Mouse (Mus musculus): ENCODE measurements around the gene Slc7a1.

The Slc7a1 gene

GRCm38 (mm10) chr5:148399660-148400443 lies at the start of gene Slc7a1:
Gene Slc7a1 (minus strand): TSS chr5:148399904.
- 2% methylated on average over 52 of the region's 52 CpGs for WGBS

- 87% methylated on average over 2 of the region's 2 CpGs for WGBS
Observed at GRCm38 (mm10) chr5:148444974-148445373, 45.3 kb upstream of the Slc7a1 start.

DNA sequence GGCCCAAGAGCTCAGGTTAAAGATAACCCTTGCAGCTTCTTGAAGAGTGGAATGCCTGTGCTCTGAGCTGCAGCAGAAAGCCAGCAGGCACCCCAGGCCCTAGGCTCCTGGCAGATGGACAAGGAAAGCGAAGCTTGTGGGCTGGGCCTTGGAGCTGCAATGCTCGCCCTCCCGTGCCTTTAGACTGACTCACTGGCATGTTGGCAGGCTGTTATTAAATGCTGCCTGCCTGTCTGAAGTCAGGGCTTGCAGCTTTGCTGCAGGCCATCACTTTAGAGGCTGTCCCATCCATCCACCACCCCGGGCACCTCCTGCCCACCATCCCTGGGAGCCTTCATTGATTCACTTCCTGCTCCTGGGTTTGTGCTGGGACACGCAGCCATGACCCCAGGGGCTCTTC lies 44.0 kb upstream of the Slc7a1 start:
- WGBS, result 65% methylated on average over 5 of the region's 5 CpGs

DNA sequence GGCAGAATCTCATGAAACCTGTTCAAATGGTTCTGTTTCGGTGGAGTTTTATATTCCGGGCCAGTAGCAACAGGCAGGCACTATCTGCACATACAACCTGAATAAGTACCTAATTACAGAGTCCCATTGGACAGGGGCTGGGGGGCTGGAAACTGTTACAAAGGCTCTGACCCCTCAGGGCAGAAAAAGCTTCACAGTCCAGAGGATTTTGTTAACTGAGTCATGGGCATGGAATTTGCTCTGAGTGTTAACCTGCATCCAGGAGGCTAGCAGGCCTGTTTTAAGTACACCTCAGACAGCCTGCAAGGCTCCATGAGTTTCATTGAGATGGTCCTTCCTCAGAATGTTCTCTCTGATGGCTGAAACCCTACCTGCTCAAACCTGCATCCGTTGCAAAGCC lies 36.0 kb upstream of the Slc7a1 start:
- WGBS, result 76% methylated on average over 3 of the region's 3 CpGs

DNA sequence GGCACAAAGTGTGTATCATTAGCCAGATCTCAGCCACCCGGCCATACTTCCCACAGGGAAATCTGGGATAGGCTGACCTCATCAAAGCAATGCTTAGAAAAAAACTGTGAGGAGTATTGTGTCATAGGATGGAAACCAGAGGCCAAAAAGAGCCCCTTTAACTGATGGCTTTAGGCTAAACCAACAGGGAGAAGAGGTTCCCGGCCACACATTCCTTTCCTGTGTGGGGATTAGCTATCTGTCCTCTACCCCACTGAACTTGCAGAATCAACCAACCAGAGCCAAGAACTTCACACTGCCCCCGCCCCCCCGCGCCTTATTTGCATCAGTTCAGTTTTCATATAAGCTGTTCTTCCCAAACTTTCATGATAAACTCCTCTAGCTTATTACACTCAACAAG lies 32.4 kb upstream of the Slc7a1 start:
- 83% methylated on average over 5 of the region's 5 CpGs for WGBS

- WGBS, result 82% methylated on average over 4 of the region's 4 CpGs
Observed at GRCm38 (mm10) chr5:148428846-148429245, 29.1 kb upstream of the Slc7a1 start.

DNA sequence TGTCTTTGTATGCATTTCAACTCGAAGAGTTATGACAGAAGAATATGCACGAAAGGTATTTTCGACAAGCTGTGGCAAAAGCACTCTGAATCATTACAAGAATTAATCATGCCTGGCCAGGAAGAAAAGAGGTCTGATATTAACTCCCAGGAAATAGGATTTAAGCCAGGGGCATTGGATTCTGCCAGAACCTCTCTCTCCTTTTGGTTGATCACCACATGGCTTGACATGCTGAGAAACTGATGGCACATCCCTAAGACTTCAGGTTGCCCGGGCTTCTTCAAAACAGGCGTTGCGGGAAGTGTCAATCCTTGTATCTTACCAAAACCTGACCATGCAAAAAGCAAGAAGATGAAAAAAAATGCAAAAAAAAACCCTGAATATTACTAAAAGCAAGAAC lies 25.4 kb upstream of the Slc7a1 start:
- WGBS, result 79% methylated on average over 6 of the region's 6 CpGs

- 77% methylated on average over 2 of the region's 2 CpGs for WGBS
Observed at GRCm38 (mm10) chr5:148421326-148421725, 21.6 kb upstream of the Slc7a1 start.

GRCm38 (mm10) chr5:148419112-148419526 lies 19.4 kb upstream of the Slc7a1 start:
- 36% methylated on average over 9 of the region's 9 CpGs for WGBS

- WGBS, result 90% methylated on average over 9 of the region's 9 CpGs
Observed at GRCm38 (mm10) chr5:148418436-148418835, 18.7 kb upstream of the Slc7a1 start.

GRCm38 (mm10) chr5:148417756-148418155 lies 18.1 kb upstream of the Slc7a1 start:
- 100% methylated on average over 1 of the region's 1 CpGs for WGBS

DNA sequence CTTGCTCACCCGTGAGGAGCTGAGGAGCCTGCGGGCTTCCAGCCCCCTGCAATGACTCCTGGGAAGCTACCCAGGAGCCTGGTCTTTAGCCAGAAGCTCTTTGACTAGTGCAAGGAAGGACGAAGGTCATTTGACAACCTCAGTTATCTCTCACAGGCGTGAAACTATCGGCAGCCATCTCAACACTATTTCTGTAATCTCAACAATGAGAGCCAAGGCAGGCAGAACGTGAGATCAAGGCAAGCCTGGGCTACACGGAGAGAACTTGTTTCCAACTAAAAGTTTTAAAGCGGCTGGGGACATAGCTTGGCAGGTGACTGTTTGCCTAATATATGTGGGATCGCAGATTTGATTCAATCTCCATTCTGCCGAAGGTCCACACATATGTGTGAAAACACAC lies 16.8 kb upstream of the Slc7a1 start:
- WGBS, result 78% methylated on average over 10 of the region's 10 CpGs

DNA sequence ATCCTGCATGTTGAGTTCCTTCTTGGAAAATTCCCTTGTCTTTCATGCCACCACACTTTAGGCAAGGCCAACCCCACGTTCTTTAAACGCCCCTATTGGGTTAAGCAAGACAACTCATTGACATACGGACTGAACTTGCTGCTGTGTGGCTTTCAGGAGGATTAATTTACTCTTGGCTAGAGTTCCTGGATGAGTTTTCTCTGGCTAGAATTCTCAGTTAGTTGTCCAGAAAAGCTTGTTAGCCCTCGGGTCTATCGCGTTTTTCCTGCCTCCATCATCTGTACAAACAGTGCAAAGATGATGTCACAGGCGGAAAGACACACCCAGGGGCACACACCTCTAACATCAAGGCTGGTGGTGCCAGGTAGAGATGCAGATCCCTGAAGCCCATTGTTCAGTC lies 14.5 kb upstream of the Slc7a1 start:
- WGBS, result 41% methylated on average over 7 of the region's 7 CpGs

GRCm38 (mm10) chr5:148412504-148412903 lies 12.8 kb upstream of the Slc7a1 start:
- WGBS, result 96% methylated on average over 4 of the region's 4 CpGs

DNA sequence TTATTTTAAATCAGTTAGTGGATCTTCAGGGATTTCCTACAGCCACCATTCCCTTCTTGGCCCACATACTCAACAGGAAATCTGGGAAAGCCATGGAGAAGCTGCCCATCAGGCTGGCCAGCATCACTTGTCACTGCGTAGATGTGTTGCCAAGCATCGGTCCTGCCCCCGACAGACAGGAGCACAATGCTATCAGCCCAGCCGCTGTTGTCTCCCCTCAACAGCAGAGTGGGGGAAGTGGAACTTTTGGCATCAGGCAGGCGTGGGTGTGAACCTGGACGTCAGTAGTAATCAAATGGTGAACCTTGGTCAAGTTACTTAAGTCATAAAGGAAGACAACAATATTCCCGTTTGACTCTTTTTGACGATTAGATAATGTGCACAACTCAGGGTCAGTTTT lies 9.8 kb upstream of the Slc7a1 start:
- WGBS, result 84% methylated on average over 8 of the region's 8 CpGs

GRCm38 (mm10) chr5:148406913-148407312 lies 7.2 kb upstream of the Slc7a1 start:
- WGBS, result 96% methylated on average over 2 of the region's 2 CpGs

- WGBS, result 95% methylated on average over 7 of the region's 7 CpGs
Observed at GRCm38 (mm10) chr5:148404548-148404947, 4.8 kb upstream of the Slc7a1 start.

- WGBS, result 34% methylated on average over 4 of the region's 4 CpGs
Observed at GRCm38 (mm10) chr5:148402641-148403040, 2.9 kb upstream of the Slc7a1 start.

GRCm38 (mm10) chr5:148398766-148399659 lies 691 bp downstream of the Slc7a1 start:
- 1% methylated on average over 58 of the region's 58 CpGs for WGBS

DNA sequence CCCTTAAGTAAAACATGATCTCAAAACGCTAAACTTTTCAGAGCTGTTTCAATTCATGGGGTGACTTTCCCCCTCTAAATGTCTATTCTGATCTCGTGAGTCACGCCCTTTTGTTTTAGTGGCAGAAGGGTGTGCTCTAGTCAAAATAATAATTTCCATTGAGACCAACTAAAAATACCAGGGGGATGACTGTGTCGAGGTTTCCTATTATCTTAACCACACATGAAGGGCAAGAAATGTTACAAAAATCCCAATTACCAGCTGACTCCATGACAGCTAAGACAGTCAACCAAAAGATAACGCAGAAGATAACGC lies 1.3 kb downstream of the Slc7a1 start:
- 38% methylated on average over 6 of the region's 6 CpGs for WGBS

- WGBS, result 82% methylated on average over 5 of the region's 5 CpGs
Observed at GRCm38 (mm10) chr5:148397911-148398310, 1.8 kb downstream of the Slc7a1 start.

DNA sequence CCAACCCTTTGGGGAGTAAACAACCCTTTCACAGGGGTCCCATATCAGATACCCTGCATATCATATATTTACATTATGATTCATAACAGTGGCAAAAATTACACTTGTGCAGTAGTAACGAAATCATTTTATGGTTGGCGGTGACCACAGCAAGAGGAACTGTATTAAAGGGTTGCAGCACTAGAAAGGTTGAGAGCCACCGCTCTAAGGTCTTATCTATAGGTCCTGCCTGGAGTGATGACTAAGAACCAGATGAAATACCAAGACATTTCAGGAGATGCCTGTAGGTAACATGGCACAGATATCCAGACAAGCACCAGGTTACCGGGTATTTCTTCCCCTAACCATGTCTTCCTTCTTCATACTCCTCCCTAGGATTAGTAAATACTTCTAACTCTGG lies 2.3 kb downstream of the Slc7a1 start:
- 93% methylated on average over 4 of the region's 4 CpGs for WGBS

GRCm38 (mm10) chr5:148393316-148393715 lies 6.4 kb downstream of the Slc7a1 start:
- 66% methylated on average over 8 of the region's 8 CpGs for WGBS
